Mouse (Mus musculus): ENCODE measurements around the gene Brat1. TPM values are rescaled to one million over a fixed set of nuclear protein-coding genes. Genes with fewer than 3 reads are reported as not detected.
A peak's percentile ranks its signal among the peaks of the same experiment; 100 is the strongest.

Brat1 gene
- polyA plus RNA-seq, 1 experiment from 2014 or later, result 18.7 TPM

- Histone ChIP-seq H3K9ac (no peak overlapping the region), H3K4me1 (no peaks in the 10 kb centered on the region), H3K9me3 (no peaks in the 10 kb centered on the region), H3K27ac (no peak overlapping the region), H3K4me3 (replicated peaks) (no peak overlapping the region), H3K27me3 (replicated peaks) (no peaks in the 10 kb centered on the region), H3K36me3 (0 out of 2 replicates have a peak, but pooled peaks cover 13% of the 10 kb centered on the region), H3K4me2 (no peak overlapping the region)
- WGBS, result 83% methylated on average over 11 of the region's 11 CpGs
- ATAC-seq (ENCODE audit: insufficient read depth, low FRiP score, low read depth), result no peak
Observed at GRCm38 (mm10) chr5:140675079-140675478, 29.7 kb upstream of the Brat1 start.

- no peaks in the 10 kb centered on the region for H3K9me3 ChIP-seq
- H3K4me2 ChIP-seq, result no peak overlapping the region
- H3K27me3 ChIP-seq (replicated peaks), result no peaks in the 10 kb centered on the region
- 87% methylated on average over 11 of the region's 11 CpGs for WGBS
- no peaks in the 10 kb centered on the region for H3K4me1 ChIP-seq
- H3K27ac ChIP-seq, result no peak overlapping the region
- no peak for ATAC-seq (ENCODE audit: insufficient read depth, low FRiP score, low read depth)
- 0 out of 2 replicates have a peak, but pooled peaks cover 13% of the 10 kb centered on the region for H3K36me3 ChIP-seq
- no peak overlapping the region for H3K9ac ChIP-seq
- H3K4me3 ChIP-seq (replicated peaks), result no peak overlapping the region
Observed at GRCm38 (mm10) chr5:140675640-140676039, 29.2 kb upstream of the Brat1 start.

- no peak overlapping the region for H3K27ac ChIP-seq
- H3K4me1 ChIP-seq, result no peaks in the 10 kb centered on the region
- H3K4me2 ChIP-seq, result no peak overlapping the region
- H3K9ac ChIP-seq, result no peak overlapping the region
- no peaks in the 10 kb centered on the region for H3K9me3 ChIP-seq
- no peak for ATAC-seq (ENCODE audit: insufficient read depth, low FRiP score, low read depth)
- no peaks in the 10 kb centered on the region for H3K27me3 ChIP-seq (replicated peaks)
- H3K36me3 ChIP-seq, result peaks cover 16% of the 10 kb centered on the region; the same call in 1 of the 2 replicates
- no peak overlapping the region for H3K4me3 ChIP-seq (replicated peaks)
- WGBS, result 87% methylated on average over 6 of the region's 6 CpGs
Observed at GRCm38 (mm10) chr5:140677137-140677536, 27.7 kb upstream of the Brat1 start.

GRCm38 (mm10) chr5:140680051-140680450, 24.8 kb upstream of the Brat1 start:
- H3K27me3 ChIP-seq (replicated peaks), result no peaks in the 10 kb centered on the region
- no peak for ATAC-seq (ENCODE audit: insufficient read depth, low FRiP score, low read depth)
- 93% methylated on average over 6 of the region's 6 CpGs for WGBS
- peaks cover 13% of the 10 kb centered on the region; the same call in 1 of the 2 replicates for H3K36me3 ChIP-seq
- H3K9me3 ChIP-seq, result no peaks in the 10 kb centered on the region
- no peak overlapping the region for H3K4me3 ChIP-seq (replicated peaks)
- H3K4me1 ChIP-seq, result no peaks in the 10 kb centered on the region
- no peak overlapping the region for H3K27ac ChIP-seq
- H3K9ac ChIP-seq, result no peak overlapping the region
- H3K4me2 ChIP-seq, result no peak overlapping the region

- Histone ChIP-seq H3K27me3 (replicated peaks) (no peaks in the 10 kb centered on the region), H3K9me3 (no peaks in the 10 kb centered on the region), H3K4me2 (no peak overlapping the region), H3K27ac (no peak overlapping the region), H3K36me3 (peaks cover 12% of the 10 kb centered on the region; the same call in 1 of the 2 replicates), H3K9ac (no peak overlapping the region), H3K4me3 (replicated peaks) (no peak overlapping the region), H3K4me1 (no peaks in the 10 kb centered on the region)
- WGBS, result 74% methylated on average over 1 of the region's 1 CpGs
- ATAC-seq (ENCODE audit: insufficient read depth, low FRiP score, low read depth), result no peak
Observed at GRCm38 (mm10) chr5:140680950-140681349, 23.9 kb upstream of the Brat1 start.

- ATAC-seq (ENCODE audit: insufficient read depth, low FRiP score, low read depth), result no peak
- no peaks in the 10 kb centered on the region for H3K9me3 ChIP-seq
- 89% methylated on average over 6 of the region's 6 CpGs for WGBS
- H3K9ac ChIP-seq, result no peak overlapping the region
- peaks cover 11% of the 10 kb centered on the region; the same call in 1 of the 2 replicates for H3K36me3 ChIP-seq
- no peaks in the 10 kb centered on the region for H3K27me3 ChIP-seq (replicated peaks)
- H3K27ac ChIP-seq, result no peak overlapping the region
- no peaks in the 10 kb centered on the region for H3K4me1 ChIP-seq
- no peak overlapping the region for H3K4me2 ChIP-seq
- H3K4me3 ChIP-seq (replicated peaks), result no peak overlapping the region
Observed at GRCm38 (mm10) chr5:140682113-140682512, 22.7 kb upstream of the Brat1 start.

- WGBS, result 56% methylated on average over 16 of the region's 16 CpGs
- Histone ChIP-seq H3K4me1 (no peaks in the 10 kb centered on the region), H3K9ac (no peak overlapping the region), H3K4me2 (no peak overlapping the region), H3K9me3 (no peaks in the 10 kb centered on the region), H3K4me3 (replicated peaks) (no peak overlapping the region), H3K27ac (no peak overlapping the region), H3K36me3 (peaks cover 13% of the 10 kb centered on the region), H3K27me3 (replicated peaks) (no peaks in the 10 kb centered on the region)
- no peak for ATAC-seq (ENCODE audit: insufficient read depth, low FRiP score, low read depth)
Observed at GRCm38 (mm10) chr5:140684343-140685148, 20.3 kb upstream of the Brat1 start.

- Histone ChIP-seq H3K27ac (no peak overlapping the region), H3K36me3 (peaks cover 23% of the 10 kb centered on the region), H3K4me2 (no peak overlapping the region), H3K4me1 (no peaks in the 10 kb centered on the region), H3K9me3 (no peaks in the 10 kb centered on the region), H3K4me3 (replicated peaks) (no peak overlapping the region), H3K9ac (no peak overlapping the region), H3K27me3 (replicated peaks) (no peaks in the 10 kb centered on the region)
- ATAC-seq (ENCODE audit: insufficient read depth, low FRiP score, low read depth), result no peak
- 76% methylated on average over 3 of the region's 3 CpGs for WGBS
Observed at GRCm38 (mm10) chr5:140688434-140688833, 16.4 kb upstream of the Brat1 start.

GRCm38 (mm10) chr5:140695987-140696386, 8.8 kb upstream of the Brat1 start:
- no peaks in the 10 kb centered on the region for H3K9me3 ChIP-seq
- ATAC-seq (ENCODE audit: insufficient read depth, low FRiP score, low read depth), result no peak
- 81% methylated on average over 7 of the region's 7 CpGs for WGBS
- H3K27me3 ChIP-seq (replicated peaks), result no peaks in the 10 kb centered on the region
- H3K9ac ChIP-seq, result no peak overlapping the region
- no peak overlapping the region for H3K4me3 ChIP-seq (replicated peaks)
- H3K36me3 ChIP-seq, result peaks cover 24% of the 10 kb centered on the region
- no peak overlapping the region for H3K27ac ChIP-seq
- no peak overlapping the region for H3K4me2 ChIP-seq
- 0 out of 2 replicates have a peak, but pooled peaks cover under 1% of the 10 kb centered on the region for H3K4me1 ChIP-seq

GRCm38 (mm10) chr5:140699776-140700175, 5.0 kb upstream of the Brat1 start:
- no peak overlapping the region for H3K4me3 ChIP-seq (replicated peaks)
- H3K9ac ChIP-seq, result no peak overlapping the region
- 80% methylated on average over 9 of the region's 9 CpGs for whole genome bisulfite sequencing
- no peak for ATAC-seq (ENCODE audit: insufficient read depth, low FRiP score, low read depth)
- H3K4me2 ChIP-seq, result no peak overlapping the region
- no peak overlapping the region for H3K27ac ChIP-seq
- peaks cover 25% of the 10 kb centered on the region for H3K4me1 ChIP-seq
- peaks cover 15% of the 10 kb centered on the region for H3K36me3 ChIP-seq
- no peaks in the 10 kb centered on the region for H3K9me3 ChIP-seq
- no peaks in the 10 kb centered on the region for H3K27me3 ChIP-seq (replicated peaks)

GRCm38 (mm10) chr5:140701661-140702060, 3.1 kb upstream of the Brat1 start:
- Histone ChIP-seq H3K4me3 (replicated peaks) (peak overlapping the region; percentile 78), H3K36me3 (peaks cover 7% of the 10 kb centered on the region; the same call in 1 of the 2 replicates), H3K4me1 (peaks cover 33% of the 10 kb centered on the region), H3K9ac (peak overlapping the region; percentile 85), H3K9me3 (no peaks in the 10 kb centered on the region), H3K4me2 (peak overlapping the region; percentile 87), H3K27me3 (replicated peaks) (no peaks in the 10 kb centered on the region), H3K27ac (peak overlapping the region; percentile 91)
- WGBS, result under 1% methylated on average over 24 of the region's 25 CpGs
- ATAC-seq (ENCODE audit: insufficient read depth, low FRiP score, low read depth), result 0 out of 2 replicates have a peak, but pooled peaks have one; percentile 14

GRCm38 (mm10) chr5:140702103-140702513, 2.7 kb upstream of the Brat1 start, which contains the start of gene Iqce:
Gene Iqce (minus strand): TSS chr5:140702378.
- Histone ChIP-seq H3K9me3 (no peaks in the 10 kb centered on the region), H3K9ac (peak within 1 kb of the TSS; percentile 85), H3K4me1 (peaks cover 33% of the 10 kb centered on the region), H3K36me3 (peaks cover 3% of the 10 kb centered on the region; the same call in 1 of the 2 replicates), H3K27me3 (replicated peaks) (no peaks in the 10 kb centered on the region), H3K27ac (peak within 1 kb of the TSS; percentile 91), H3K4me3 (replicated peaks) (peak within 1 kb of the TSS; percentile 78), H3K4me2 (peak within 1 kb of the TSS; percentile 87)
- WGBS, result under 1% methylated on average over 33 of the region's 33 CpGs
- ATAC-seq (ENCODE audit: insufficient read depth, low FRiP score, low read depth), result peak; percentile 52

Data from stomach, embryonic 15.5 days (tissue).